27 mouse cellular contexts compared by ENCODE assay signal in the genomic region with DNA sequence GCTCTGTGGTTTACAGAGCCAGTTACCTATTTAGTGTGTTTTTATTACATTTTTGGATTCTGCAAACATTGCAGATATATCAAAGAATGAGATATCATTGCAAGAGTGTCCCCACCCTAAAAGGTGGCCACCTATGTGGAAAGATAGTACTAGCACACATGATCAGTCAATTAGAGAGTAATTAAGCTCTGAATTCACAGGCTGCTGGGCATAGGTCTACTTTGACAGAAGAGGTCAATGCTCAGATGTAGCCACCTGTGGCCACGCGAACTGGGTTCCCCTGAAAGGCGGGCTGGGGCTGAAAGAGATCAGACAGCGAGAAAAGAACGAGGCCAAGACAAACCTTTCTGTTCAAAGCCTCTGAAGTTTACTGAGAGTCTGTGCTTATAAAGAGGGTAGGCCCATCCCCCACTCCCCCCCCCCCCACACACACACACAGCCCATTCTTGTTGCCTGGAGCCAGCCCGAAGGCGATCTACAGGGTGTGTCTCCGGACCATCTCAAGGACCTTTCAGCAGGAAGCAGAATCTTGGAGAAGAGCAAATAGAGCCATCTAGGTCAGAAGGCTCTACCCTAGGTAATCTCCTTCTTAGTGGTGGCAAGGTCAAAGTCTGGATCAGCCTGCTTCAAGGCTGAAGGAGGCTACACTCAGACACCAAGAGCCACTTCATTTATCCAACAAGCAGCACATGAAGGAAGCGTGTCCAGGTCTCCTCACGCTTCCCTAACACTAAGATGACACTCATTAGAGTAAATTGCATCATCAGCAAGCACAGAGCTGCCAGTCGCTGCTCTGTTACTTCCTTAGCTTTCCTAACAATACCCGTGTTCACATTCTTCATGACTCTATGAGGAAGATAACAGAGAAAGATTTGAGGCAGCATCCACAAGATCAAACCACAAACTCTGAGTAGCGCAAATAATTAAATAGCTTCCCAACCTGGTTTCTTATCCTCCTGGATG. TPM values are rescaled to one million over a fixed set of nuclear protein-coding genes. Genes with fewer than 3 reads are reported as not detected.
DNase-seq lines count a peak whose midpoint lies in the region; ATAC-seq and TF ChIP-seq lines count a peak whose summit lies in the region.
"Had no signal": no experiment of that assay in that cellular context is flagged by ENCODE, and none has a peak within 500 bp of the region (broad histone marks: within the 10 kb centered on the region; RNA-seq: fewer than 3 reads in every experiment).

No protein-coding gene starts in this region.

- 81% methylated on average over 13 of the region's 13 CpGs for WGBS in stomach, postnatal 0 days

- no peaks in the 10 kb centered on the region for H3K27me3 ChIP-seq in stomach, postnatal 0 days (ENCODE audit: control insufficient read depth, insufficient read depth, low read length)
- H3K27me3 ChIP-seq: embryonic facial prominence, embryonic 12.5 days; heart, embryonic 12.5 days; kidney, embryonic 15.5 days; megakaryocyte, embryonic 14.5 days; midbrain, embryonic 12.5 days; Patski had no signal

- no peak overlapping the region for H3K9ac ChIP-seq in stomach, postnatal 0 days (ENCODE audit: low read length)
- H3K9ac ChIP-seq: embryonic facial prominence, embryonic 12.5 days; heart, embryonic 12.5 days; hindbrain, embryonic 14.5 days; kidney, embryonic 15.5 days; liver, embryonic 12.5 days; liver, postnatal 0 days; midbrain, embryonic 12.5 days had no signal

- H3K4me2 ChIP-seq in stomach, postnatal 0 days (replicated peaks; ENCODE audit: low read depth) = no peak overlapping the region
- H3K4me2 ChIP-seq: embryonic facial prominence, embryonic 12.5 days; heart, embryonic 12.5 days; hindbrain, embryonic 14.5 days; kidney, embryonic 15.5 days; liver, embryonic 12.5 days; midbrain, embryonic 12.5 days had no signal

- no peaks in the 10 kb centered on the region for H3K9me3 ChIP-seq in stomach, postnatal 0 days (ENCODE audit: control insufficient read depth, low read length)
- H3K9me3 ChIP-seq: embryonic facial prominence, embryonic 12.5 days; heart, embryonic 12.5 days; kidney, embryonic 15.5 days; liver, embryonic 12.5 days; megakaryocyte, embryonic 14.5 days; midbrain, embryonic 12.5 days had no signal

- H3K4me3 ChIP-seq in stomach, postnatal 0 days (ENCODE audit: low read depth, low read length) = no peak overlapping the region
- H3K4me3 ChIP-seq: embryonic facial prominence, embryonic 12.5 days; heart, adult 2 months; heart, embryonic 12.5 days; kidney, embryonic 15.5 days; liver, embryonic 12.5 days; megakaryocyte, embryonic 14.5 days; midbrain, embryonic 12.5 days had no signal

- no peak for TF ChIP-seq EP300 in stomach, postnatal 0 days (optimal IDR thresholded peaks at IDR 0.05)

- no peak for TF ChIP-seq CTCF in stomach, postnatal 0 days (IDR thresholded peaks at IDR 0.05; ENCODE audit: low read depth)

- no peak overlapping the region for H3K27ac ChIP-seq in stomach, postnatal 0 days (replicated peaks)
- H3K27ac ChIP-seq: embryonic facial prominence, embryonic 12.5 days; heart, adult 2 months; hindbrain, embryonic 14.5 days; kidney, embryonic 15.5 days; liver, embryonic 12.5 days; midbrain, embryonic 12.5 days had no signal

- no peaks in the 10 kb centered on the region for H3K4me1 ChIP-seq in stomach, postnatal 0 days (replicated peaks; ENCODE audit: control insufficient read depth, insufficient read depth)
- H3K4me1 ChIP-seq: embryonic facial prominence, embryonic 12.5 days; heart, embryonic 12.5 days; liver, embryonic 12.5 days; midbrain, embryonic 12.5 days had no signal

- no peaks in the 10 kb centered on the region for H3K36me3 ChIP-seq in stomach, postnatal 0 days (ENCODE audit: control insufficient read depth, insufficient read depth, low read length)
- H3K36me3 ChIP-seq: embryonic facial prominence, embryonic 12.5 days; heart, embryonic 12.5 days; kidney, embryonic 15.5 days; liver, embryonic 12.5 days; midbrain, embryonic 12.5 days had no signal

- DNase-seq in A20 (ENCODE audit: low read depth, low spot score) = peak; percentile 82
- peak; percentile 71 for DNase-seq in ES-CJ7 (ENCODE audit: low read depth, low spot score)
- DNase-seq in stomach, postnatal 0 days (ENCODE audit: low spot score) = no peak
- no peak for DNase-seq in layer of hippocampus, postnatal 14 days (ENCODE audit: low spot score in 2 of 2)
- no peak for DNase-seq in cerebellum, adult 11 months
- DNase-seq: adrenal gland, postnatal 36 days; cerebellum, adult 8-10 months; cerebellum, postnatal 36 days; embryo, embryonic 11 days; gastrocnemius, postnatal 14 days; heart, adult 2 months; heart, postnatal 4 days; layer of hippocampus, postnatal 36 days; left cerebral cortex, postnatal 4 days; liver, postnatal 0 days; thymus, postnatal 4 days had no signal

- ATAC-seq in granulocyte monocyte progenitor cell, adult 5-6 weeks (replicated peaks; ENCODE audit: poor library complexity, severe bottlenecking) = peak; percentile 87
- peak; percentile 56 for ATAC-seq in megakaryocyte, adult 5-6 weeks (ENCODE audit: poor library complexity, severe bottlenecking)
- ATAC-seq in stomach, postnatal 0 days (ENCODE audit: low FRiP score, low TSS enrichment) = no peak
- ATAC-seq: forebrain, embryonic 14.5 days; liver, embryonic 12.5 days; liver, postnatal 0 days; Patski had no signal

RNA-seq across cellular contexts. Expression of a gene that starts 19.7 kb away (rescaled TPM):
- total RNA-seq in granulocyte monocyte progenitor cell, adult 5-6 weeks (2014; fragmentation: Nextera tagmentation) = 90.4 and 110 TPM in 2 replicates
- 122 and 131 TPM in 2 replicates for total RNA-seq in granulocyte monocyte progenitor cell, adult 5-6 weeks (2017)
- 123 and 134 TPM in 2 replicates for total RNA-seq in megakaryocyte, adult 5-6 weeks (2015)
- total RNA-seq in megakaryocyte, adult 5-6 weeks (2017) = 87.3 and 104 TPM in 2 replicates
- 43.8 and 47.0 TPM in 2 replicates for polyA plus RNA-seq in stomach, postnatal 0 days (2015; fragmentation: Nextera tagmentation; extraction: Ambion mirVana)
- 10 to 100 TPM; 41.8 to 44.0 TPM for total RNA-seq in layer of hippocampus, postnatal 14 days (2021)

Comparison
In these comparisons a context has a peak if more than half of its experiments do, and no peak if none do; other contexts are left out.
1. DNase-seq: peak in A20 (single experiment) and ES-CJ7 (single experiment); none in stomach, postnatal 0 days (single experiment), layer of hippocampus, postnatal 14 days (0 of 2) and cerebellum, adult 11 months (single experiment).